Mouse (Mus musculus): Measurements from ENCODE around the gene Surf4. TPM values are rescaled to one million over a fixed set of nuclear protein-coding genes. Genes with fewer than 3 reads are reported as not detected.

Gene Surf4
- polyA plus RNA-seq, 1 experiment = 172 TPM

DNA sequence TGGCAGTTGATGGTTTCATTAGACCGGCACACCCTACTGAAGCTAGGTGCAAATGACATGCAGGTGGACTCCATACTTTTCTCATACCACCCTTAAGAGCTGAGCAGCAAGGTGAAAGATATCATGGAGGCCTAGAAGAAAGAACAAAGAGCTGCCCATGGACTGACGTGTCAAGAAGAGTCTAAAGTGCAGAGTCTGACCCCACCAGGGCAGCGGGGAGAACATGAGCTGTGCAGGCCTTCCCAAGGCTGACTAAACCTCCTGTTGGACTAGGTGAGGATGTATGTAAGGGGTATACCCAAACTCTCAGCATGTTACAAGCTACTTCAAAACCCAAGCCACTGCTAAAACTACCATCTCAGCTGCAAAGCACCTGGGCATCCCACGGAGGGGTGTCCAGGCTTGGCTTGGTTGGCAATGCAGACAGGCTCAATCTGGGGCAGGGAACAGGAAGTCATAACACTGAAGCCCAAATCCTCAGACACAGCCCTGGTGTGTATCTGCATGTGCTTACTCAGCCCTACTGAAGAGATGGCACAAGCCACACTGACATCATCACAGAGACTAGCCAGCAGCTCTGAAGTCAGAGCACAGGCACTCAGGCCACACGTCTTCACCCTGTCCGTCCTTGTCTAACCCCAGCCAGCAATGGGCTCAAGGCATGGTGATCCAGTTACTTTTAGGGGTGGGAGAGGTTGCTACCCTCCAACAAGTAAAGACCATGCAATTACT, 5.8 kb downstream of the Surf4 start:
- Histone ChIP-seq H3K36me3 (ENCODE audit: control insufficient read depth, insufficient read depth, low read length) (peaks cover 2% of the 10 kb centered on the region; the same call in 1 of the 2 replicates), H3K4me3 (ENCODE audit: control insufficient read depth, low read depth, low read length) (no peak overlapping the region), H3K27ac (ENCODE audit: control insufficient read depth, insufficient read depth, low read depth, low read length) (no peak overlapping the region), H3K4me1 (ENCODE audit: control insufficient read depth, insufficient read depth, low read length) (peaks cover 16% of the 10 kb centered on the region), H3K27me3 (ENCODE audit: control insufficient read depth, insufficient read depth, low read length) (no peaks in the 10 kb centered on the region)
- TF ChIP-seq POLR2A (IDR thresholded peaks at IDR 0.05; ENCODE audit: control insufficient read depth, low read depth, low read length) = no peak
- no peak for TF ChIP-seq CTCF (IDR thresholded peaks at IDR 0.05; ENCODE audit: control insufficient read depth, insufficient read depth, insufficient replicate concordance, low read depth, low read length)

DNA sequence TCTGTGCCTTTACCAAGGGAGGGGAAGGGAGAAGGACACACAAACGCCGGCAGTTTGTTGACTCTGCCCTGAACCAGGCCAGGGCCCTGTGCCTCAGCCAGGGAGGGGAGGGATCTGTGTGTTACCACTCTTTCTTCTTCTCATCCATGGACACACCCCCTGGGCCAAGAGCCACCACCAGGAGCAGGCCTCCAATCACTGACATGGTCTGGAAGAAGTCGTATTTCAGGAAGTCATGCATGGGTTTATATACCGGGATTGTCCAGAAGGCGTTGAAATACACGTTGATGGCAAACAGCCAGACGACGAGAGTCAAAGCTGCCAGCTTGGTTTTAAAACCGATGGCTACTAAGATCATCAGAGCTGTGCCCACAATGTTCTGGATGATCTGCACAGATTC, 11.9 kb downstream of the Surf4 start:
- H3K27me3 ChIP-seq (ENCODE audit: control insufficient read depth, insufficient read depth, low read length) = no peaks in the 10 kb centered on the region
- H3K4me1 ChIP-seq (ENCODE audit: control insufficient read depth, insufficient read depth, low read length) = peaks cover 3% of the 10 kb centered on the region
- H3K27ac ChIP-seq (ENCODE audit: control insufficient read depth, insufficient read depth, low read depth, low read length) = no peak overlapping the region
- H3K36me3 ChIP-seq (ENCODE audit: control insufficient read depth, insufficient read depth, low read length) = peaks cover 2% of the 10 kb centered on the region
- no peak overlapping the region for H3K4me3 ChIP-seq (ENCODE audit: control insufficient read depth, low read depth, low read length)
- TF ChIP-seq POLR2A (IDR thresholded peaks at IDR 0.05; ENCODE audit: control insufficient read depth, low read depth, low read length) = no peak
- TF ChIP-seq CTCF (IDR thresholded peaks at IDR 0.05; ENCODE audit: control insufficient read depth, insufficient read depth, insufficient replicate concordance, low read depth, low read length) = no peak

GRCm38 (mm10) chr2:26920190-26920855, 13.4 kb downstream of the Surf4 start:
- H3K27me3 ChIP-seq (ENCODE audit: control insufficient read depth, insufficient read depth, low read length) = no peaks in the 10 kb centered on the region
- no peaks in the 10 kb centered on the region; the same call in none of the 2 replicates for H3K36me3 ChIP-seq (ENCODE audit: control insufficient read depth, insufficient read depth, low read length)
- TF ChIP-seq POLR2A (IDR thresholded peaks at IDR 0.05; ENCODE audit: control insufficient read depth, low read depth, low read length) = no peak
- no peak for TF ChIP-seq CTCF (IDR thresholded peaks at IDR 0.05; ENCODE audit: control insufficient read depth, insufficient read depth, insufficient replicate concordance, low read depth, low read length)
- peaks cover 8% of the 10 kb centered on the region for H3K4me1 ChIP-seq (ENCODE audit: control insufficient read depth, insufficient read depth, low read length)
- no peak overlapping the region for H3K27ac ChIP-seq (ENCODE audit: control insufficient read depth, insufficient read depth, low read depth, low read length)
- no peak overlapping the region for H3K4me3 ChIP-seq (ENCODE audit: control insufficient read depth, low read depth, low read length)

DNA sequence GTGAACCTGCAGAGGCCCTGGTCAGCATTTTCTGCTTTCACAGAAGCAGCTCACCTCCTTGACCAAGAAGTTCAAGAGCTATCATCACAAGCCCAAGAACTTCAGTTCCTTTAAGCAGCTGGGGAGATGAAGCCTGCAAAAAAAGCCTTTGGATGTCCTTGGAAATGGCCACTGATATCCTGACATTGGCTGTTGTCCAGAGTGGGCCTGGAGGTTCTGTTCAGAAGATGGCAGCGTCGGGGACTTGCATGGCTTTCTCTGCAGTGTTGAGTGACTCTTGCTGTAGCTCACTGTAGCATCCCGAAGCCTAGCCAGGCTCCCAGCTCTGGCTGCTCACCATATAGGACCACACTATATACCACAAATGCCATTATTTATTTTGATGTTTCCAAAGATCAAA, 14.0 kb downstream of the Surf4 start:
- H3K27me3 ChIP-seq (ENCODE audit: control insufficient read depth, insufficient read depth, low read length) = no peaks in the 10 kb centered on the region
- no peaks in the 10 kb centered on the region; the same call in none of the 2 replicates for H3K36me3 ChIP-seq (ENCODE audit: control insufficient read depth, insufficient read depth, low read length)
- no peak for TF ChIP-seq CTCF (IDR thresholded peaks at IDR 0.05; ENCODE audit: control insufficient read depth, insufficient read depth, insufficient replicate concordance, low read depth, low read length)
- no peak for TF ChIP-seq POLR2A (IDR thresholded peaks at IDR 0.05; ENCODE audit: control insufficient read depth, low read depth, low read length)
- H3K4me3 ChIP-seq (ENCODE audit: control insufficient read depth, low read depth, low read length) = no peak overlapping the region
- no peak overlapping the region for H3K27ac ChIP-seq (ENCODE audit: control insufficient read depth, insufficient read depth, low read depth, low read length)
- H3K4me1 ChIP-seq (ENCODE audit: control insufficient read depth, insufficient read depth, low read length) = peaks cover 10% of the 10 kb centered on the region

- Histone ChIP-seq H3K36me3 (ENCODE audit: control insufficient read depth, insufficient read depth, low read length) (no peaks in the 10 kb centered on the region; the same call in none of the 2 replicates), H3K27ac (ENCODE audit: control insufficient read depth, insufficient read depth, low read depth, low read length) (peak overlapping the region; percentile 71), H3K4me3 (ENCODE audit: control insufficient read depth, low read depth, low read length) (peak overlapping the region; percentile 95), H3K4me1 (ENCODE audit: control insufficient read depth, insufficient read depth, low read length) (peaks cover 10% of the 10 kb centered on the region), H3K27me3 (ENCODE audit: control insufficient read depth, insufficient read depth, low read length) (no peaks in the 10 kb centered on the region)
- TF ChIP-seq POLR2A (IDR thresholded peaks at IDR 0.05; ENCODE audit: control insufficient read depth, low read depth, low read length) (no peak), CTCF (IDR thresholded peaks at IDR 0.05; ENCODE audit: control insufficient read depth, insufficient read depth, insufficient replicate concordance, low read depth, low read length) (no peak)
Observed at GRCm38 (mm10) chr2:26916738-26917137, 17.0 kb downstream of the Surf4 start.

DNA sequence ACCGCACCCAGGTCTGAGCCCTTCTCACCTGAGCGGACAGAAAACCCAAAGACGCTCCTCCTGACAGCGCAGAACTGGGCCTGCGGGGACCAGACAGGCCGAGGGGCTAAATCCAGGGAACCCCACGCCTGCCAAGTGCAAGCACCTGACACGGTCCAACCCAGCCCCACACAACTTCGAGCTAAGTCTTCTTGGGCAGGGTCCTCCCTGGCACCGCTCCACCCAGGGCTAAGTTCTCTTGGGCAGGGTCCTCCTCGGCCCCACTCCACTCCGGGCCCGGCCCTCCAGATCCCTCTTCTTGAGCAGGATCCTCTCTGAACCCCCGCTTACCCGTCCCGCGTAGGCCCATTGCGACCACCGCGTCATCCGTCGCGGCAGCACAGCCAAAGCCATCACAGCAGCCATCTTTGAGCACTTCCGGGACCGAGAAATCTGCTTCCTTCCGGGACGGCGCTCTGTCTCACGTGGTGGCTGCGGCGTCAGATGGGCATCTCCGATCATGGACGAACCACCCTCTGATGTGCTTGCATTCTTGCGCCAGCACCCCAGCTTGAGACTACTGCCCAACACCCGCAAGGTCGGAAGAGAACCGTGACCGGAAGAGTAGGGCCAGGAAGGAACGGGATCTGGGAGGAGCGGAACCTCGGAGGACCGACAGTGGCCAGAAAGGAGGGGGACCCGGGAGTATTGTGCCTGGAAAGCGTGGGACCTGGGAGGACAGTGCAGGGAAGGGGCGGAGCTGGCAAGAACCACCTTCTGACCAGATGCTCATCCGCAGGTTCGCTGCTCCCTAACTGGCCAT, 17.6 kb downstream of the Surf4 start, which contains the start of the genes Surf2 and Surf1:
Gene Surf2 (plus strand): TSS at position 441 of the 802 bp plus-strand sequence.
Gene Surf1 (minus strand): TSS at position 604 of the 802 bp plus-strand sequence.
- H3K27me3 ChIP-seq (ENCODE audit: control insufficient read depth, insufficient read depth, low read length) = no peaks in the 10 kb centered on the region
- no peaks in the 10 kb centered on the region; the same call in none of the 2 replicates for H3K36me3 ChIP-seq (ENCODE audit: control insufficient read depth, insufficient read depth, low read length)
- peak within 1 kb of the TSS; percentile 71 for H3K27ac ChIP-seq (ENCODE audit: control insufficient read depth, insufficient read depth, low read depth, low read length)
- peaks cover 14% of the 10 kb centered on the region for H3K4me1 ChIP-seq (ENCODE audit: control insufficient read depth, insufficient read depth, low read length)
- no peak for TF ChIP-seq CTCF (IDR thresholded peaks at IDR 0.05; ENCODE audit: control insufficient read depth, insufficient read depth, insufficient replicate concordance, low read depth, low read length)
- peak; percentile 85 for TF ChIP-seq POLR2A (IDR thresholded peaks at IDR 0.05; ENCODE audit: control insufficient read depth, low read depth, low read length)
- peak within 1 kb of the TSS; percentile 95 for H3K4me3 ChIP-seq (ENCODE audit: control insufficient read depth, low read depth, low read length)
